Mouse (Mus musculus): ENCODE results near the gene Aox1. TPM values are rescaled to one million over a fixed set of nuclear protein-coding genes. Genes with fewer than 3 reads are reported as not detected.

Gene Aox1
- polyA plus RNA-seq, 1 experiment from 2014 or later = 0.24 TPM

Other genes starting within 250 kb of the Aox1 start
- 14.3 and 14.8 TPM in 2 replicates for gene Sgo2a, start 34.0 kb upstream of the Aox1 start, polyA plus RNA-seq (2016; fragmentation: Nextera tagmentation; extraction: Ambion mirVana)
- 26.0 and 26.5 TPM in 2 replicates for gene Kctd18, start 11.0 kb upstream of the Aox1 start, polyA plus RNA-seq (2016; fragmentation: Nextera tagmentation; extraction: Ambion mirVana)
- gene Aox3, start 83.2 kb downstream of the Aox1 start, polyA plus RNA-seq (2016; fragmentation: Nextera tagmentation; extraction: Ambion mirVana) = 0.22 and 0.24 TPM in 2 replicates
- gene Aox4, start 180.5 kb downstream of the Aox1 start, polyA plus RNA-seq (2016; fragmentation: Nextera tagmentation; extraction: Ambion mirVana) = 0.22 and 0.23 TPM in 2 replicates
- gene Aox2, start 248.4 kb downstream of the Aox1 start, polyA plus RNA-seq (2016; fragmentation: Nextera tagmentation; extraction: Ambion mirVana) = not detected in 2 replicates